In genomic region chr14:25402409-25402808, GRCm38 (mm10) we compare ENCODE assay signal across 18 mouse cellular contexts. TPM values are rescaled to one million over a fixed set of nuclear protein-coding genes. Genes with fewer than 3 reads are reported as not detected.
A peak's percentile ranks its signal among the peaks of the same experiment; 100 is the strongest.
DNase-seq lines count a peak whose midpoint lies in the region; ATAC-seq and TF ChIP-seq lines count a peak whose summit lies in the region.
"Had no signal": no experiment of that assay in that cellular context is flagged by ENCODE, and none has a peak within 500 bp of the region (broad histone marks: within the 10 kb centered on the region; RNA-seq: fewer than 3 reads in every experiment).

No protein-coding gene starts in this region.

- no peak overlapping the region for H3K4me3 ChIP-seq in heart, embryonic 11.5 days (ENCODE audit: low read depth, low read length)
- H3K4me3 ChIP-seq in limb, embryonic 10.5 days, result no peak overlapping the region
- no peak overlapping the region for H3K4me3 ChIP-seq in stomach, postnatal 0 days (ENCODE audit: low read depth, low read length)
- H3K4me3 ChIP-seq: embryonic facial prominence, embryonic 13.5 days; forebrain, embryonic 13.5 days; layer of hippocampus, adult 2 months; neural tube, embryonic 12.5 days had no signal

- no peak for ATAC-seq in heart, embryonic 11.5 days (replicated peaks; ENCODE audit: insufficient number of reproducible peaks, low FRiP score, low TSS enrichment)
- peak; percentile 29 for ATAC-seq in megakaryocyte progenitor cell, adult 5-6 weeks (replicated peaks; ENCODE audit: poor library complexity)
- ATAC-seq in stomach, postnatal 0 days (ENCODE audit: low FRiP score, low TSS enrichment), result no peak
- ATAC-seq: activated CD4-positive, CD25-positive, alpha-beta regulatory T cell, adult 4 months; forebrain, embryonic 13.5 days; hindbrain, embryonic 16.5 days had no signal

- DNase-seq in heart, postnatal 36 days, result no peak
- DNase-seq in lung, postnatal 36 days, result peak; percentile 23
- no peak for DNase-seq in lung, postnatal 4 days
- DNase-seq in limb, embryonic 10.5 days (ENCODE audit: low spot score), result no peak
- no peak for DNase-seq in kidney, adult 9 months
- DNase-seq in stomach, postnatal 0 days (ENCODE audit: low spot score), result no peak
- DNase-seq: cerebellum, adult 11 months; cerebellum, postnatal 36 days; gastrocnemius, postnatal 10 days; kidney, adult 8-10 months had no signal

- H3K4me2 ChIP-seq in heart, embryonic 11.5 days, result no peak overlapping the region
- H3K4me2 ChIP-seq in stomach, postnatal 0 days (replicated peaks; ENCODE audit: low read depth), result no peak overlapping the region
- H3K4me2 ChIP-seq: embryonic facial prominence, embryonic 13.5 days; forebrain, embryonic 13.5 days; neural tube, embryonic 12.5 days had no signal

- H3K36me3 ChIP-seq in heart, embryonic 11.5 days (ENCODE audit: control insufficient read depth, insufficient read depth, low read length), result no peaks in the 10 kb centered on the region
- H3K36me3 ChIP-seq in limb, embryonic 10.5 days, result no peaks in the 10 kb centered on the region
- H3K36me3 ChIP-seq in stomach, postnatal 0 days (ENCODE audit: control insufficient read depth, insufficient read depth, low read length), result no peaks in the 10 kb centered on the region
- H3K36me3 ChIP-seq: embryonic facial prominence, embryonic 13.5 days; neural tube, embryonic 12.5 days had no signal

- intact Hi-C loops in heart, postnatal 36 days (cut with DNase I), result no loop called here

- no peaks in the 10 kb centered on the region for H3K9me3 ChIP-seq in heart, embryonic 11.5 days (replicated peaks; ENCODE audit: control insufficient read depth, low read length)
- no peaks in the 10 kb centered on the region for H3K9me3 ChIP-seq in limb, embryonic 10.5 days (replicated peaks)
- H3K9me3 ChIP-seq in stomach, postnatal 0 days (ENCODE audit: control insufficient read depth, low read length), result no peaks in the 10 kb centered on the region
- H3K9me3 ChIP-seq: embryonic facial prominence, embryonic 13.5 days; forebrain, embryonic 13.5 days; neural tube, embryonic 12.5 days had no signal

- no peak for TF ChIP-seq EP300 in stomach, postnatal 0 days (optimal IDR thresholded peaks at IDR 0.05)

- H3K4me1 ChIP-seq in heart, embryonic 11.5 days (ENCODE audit: control insufficient read depth, insufficient read depth, low read length), result peaks cover 62% of the 10 kb centered on the region
- H3K4me1 ChIP-seq in limb, embryonic 10.5 days, result peaks cover 37% of the 10 kb centered on the region
- 0 out of 2 replicates have a peak, but pooled peaks cover under 1% of the 10 kb centered on the region for H3K4me1 ChIP-seq in stomach, postnatal 0 days (replicated peaks; ENCODE audit: control insufficient read depth, insufficient read depth)

- 57% methylated on average over 1 of the region's 1 CpGs for WGBS in heart, embryonic 11.5 days (ENCODE audit: insufficient replicate concordance)
- WGBS in limb, embryonic 10.5 days, result 93% methylated on average over 1 of the region's 1 CpGs
- WGBS in stomach, postnatal 0 days, result 61% methylated on average over 1 of the region's 1 CpGs

- H3K27me3 ChIP-seq in heart, embryonic 11.5 days (ENCODE audit: control insufficient read depth, insufficient read depth, low read length), result no peaks in the 10 kb centered on the region
- no peaks in the 10 kb centered on the region for H3K27me3 ChIP-seq in limb, embryonic 10.5 days (ENCODE audit: low read depth, poor library complexity, severe bottlenecking)
- H3K27me3 ChIP-seq in stomach, postnatal 0 days (ENCODE audit: control insufficient read depth, insufficient read depth, low read length), result no peaks in the 10 kb centered on the region
- H3K27me3 ChIP-seq: embryonic facial prominence, embryonic 13.5 days had no signal

- peak overlapping the region; percentile 29; the same call in 1 of the 2 replicates for H3K27ac ChIP-seq in heart, embryonic 11.5 days (ENCODE audit: low read depth, low read length)
- peak overlapping the region; percentile 33; the same call in 1 of the 2 replicates for H3K27ac ChIP-seq in limb, embryonic 10.5 days
- no peak overlapping the region for H3K27ac ChIP-seq in stomach, postnatal 0 days (replicated peaks)
- H3K27ac ChIP-seq: embryonic facial prominence, embryonic 13.5 days; forebrain, embryonic 13.5 days; layer of hippocampus, adult 2 months; neural tube, embryonic 12.5 days had no signal

- no peak for TF ChIP-seq CTCF in stomach, postnatal 0 days (IDR thresholded peaks at IDR 0.05; ENCODE audit: low read depth)

- H3K9ac ChIP-seq in heart, embryonic 11.5 days (ENCODE audit: low read depth, low read length), result 0 out of 2 replicates have a peak overlapping the region, but pooled peaks have one; percentile 16
- no peak overlapping the region for H3K9ac ChIP-seq in stomach, postnatal 0 days (ENCODE audit: low read length)
- H3K9ac ChIP-seq: embryonic facial prominence, embryonic 13.5 days; forebrain, embryonic 13.5 days; neural tube, embryonic 12.5 days had no signal

RNA-seq across cellular contexts. Expression of gene Zmiz1, which starts 56.6 kb away (rescaled TPM):
- polyA plus RNA-seq in heart, embryonic 11.5 days (2014; fragmentation: Nextera tagmentation; extraction: Ambion mirVana), result 34.9 and 36.2 TPM in 2 replicates
- 10 to 100 TPM; 38.8 to 41.7 TPM for total RNA-seq in heart, postnatal 36 days (2021)
- 43.8 and 55.5 TPM in 2 replicates for polyA plus RNA-seq in limb, embryonic 10.5 days (2016; fragmentation: Nextera tagmentation; extraction: Ambion mirVana)
- 70.0 and 79.1 TPM in 2 replicates for total RNA-seq in megakaryocyte progenitor cell, adult 5-6 weeks (2015)
- total RNA-seq in megakaryocyte progenitor cell, adult 5-6 weeks (2017), result 8.2 and 9.3 TPM in 2 replicates
- 13.0 and 13.8 TPM in 2 replicates for polyA plus RNA-seq in stomach, postnatal 0 days (2015; fragmentation: Nextera tagmentation; extraction: Ambion mirVana)
